Mouse (Mus musculus) Muller cell, postnatal 12 days (primary cell): ENCODE results near the gene Olfr90.

Experiments
- DNase-seq: peaks from one replicate; pipeline ENCODE4 v3.0.0-alpha.2; 2015; ENCODE audit errors: inconsistent ontology term

Gene Olfr90

DNA sequence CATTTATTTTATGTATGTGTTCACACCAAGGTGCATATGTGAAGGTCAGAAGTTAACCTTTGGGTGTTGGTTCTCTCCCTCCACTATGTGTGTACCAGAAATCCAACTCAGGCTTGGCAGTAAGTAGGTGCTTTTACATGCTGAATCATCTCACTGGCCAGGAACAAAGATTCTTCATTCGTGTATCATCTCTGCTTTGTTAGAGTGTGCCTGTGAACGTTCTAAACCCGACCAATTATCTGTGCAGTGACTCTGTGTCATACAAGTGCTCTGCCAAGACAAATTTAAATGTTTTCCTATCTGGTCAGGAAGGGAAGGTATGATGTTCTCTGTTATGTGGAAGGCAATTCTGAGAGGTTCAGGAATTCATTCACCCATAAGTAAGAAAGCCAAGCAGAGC lies 26.9 kb downstream of the Olfr90 start:
- peak; percentile 85 for DNase-seq

DNA sequence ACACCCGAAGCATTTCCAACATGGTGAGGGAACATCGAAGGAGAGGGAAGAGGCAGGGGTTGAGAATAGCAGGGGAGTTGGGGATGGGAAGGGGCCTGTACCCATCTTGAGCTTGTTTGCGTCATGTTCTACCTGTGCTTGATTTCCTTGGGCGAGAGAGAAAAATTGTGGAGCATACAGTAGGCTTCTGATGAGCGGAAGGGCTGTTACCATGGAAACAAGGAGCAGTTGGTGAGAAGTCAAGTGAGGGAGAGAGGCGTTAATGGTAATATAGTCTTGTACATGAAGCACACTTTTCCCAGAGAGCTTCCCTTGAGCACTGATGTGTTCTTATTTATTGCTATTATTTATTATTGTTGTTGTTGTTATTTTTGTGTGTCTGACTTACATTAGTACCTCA lies 31.3 kb downstream of the Olfr90 start:
- DNase-seq, result no peak

DNA sequence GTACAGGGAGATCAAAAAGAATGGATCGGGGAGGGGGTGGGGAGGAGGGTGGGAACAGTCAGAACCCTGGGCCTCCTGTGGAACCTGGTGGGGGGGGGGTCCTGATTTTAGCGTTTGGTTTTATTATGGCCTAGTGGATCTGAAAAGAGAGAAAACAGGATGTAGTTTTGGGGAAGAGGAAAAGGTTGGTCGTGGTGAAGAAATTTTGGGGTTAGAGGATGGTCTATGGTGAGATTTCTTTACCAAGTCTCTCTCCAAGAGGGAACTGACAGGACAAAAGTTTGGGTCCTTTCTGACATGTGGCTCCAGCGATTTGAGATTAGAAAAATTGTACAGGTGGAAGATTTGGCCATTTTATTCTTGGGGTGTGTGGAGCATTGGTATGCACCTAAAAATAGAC lies 36.6 kb downstream of the Olfr90 start:
- DNase-seq, result no peak

DNA sequence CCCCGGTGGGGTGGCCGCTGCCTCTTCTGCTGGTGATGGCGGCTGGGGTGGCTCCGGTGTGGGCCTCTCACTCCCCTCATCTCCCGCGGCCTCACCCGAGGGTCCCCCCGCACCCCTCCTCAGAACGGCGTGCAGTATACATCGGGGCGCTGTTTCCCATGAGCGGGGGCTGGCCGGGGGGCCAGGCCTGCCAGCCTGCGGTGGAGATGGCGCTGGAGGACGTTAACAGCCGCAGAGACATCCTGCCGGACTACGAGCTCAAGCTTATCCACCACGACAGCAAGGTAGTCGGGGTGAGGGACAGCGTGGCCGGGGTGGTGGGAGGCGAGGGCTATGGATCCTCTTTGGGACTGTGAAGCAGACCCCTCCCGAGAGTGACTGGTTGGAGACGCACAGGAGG lies 37.4 kb downstream of the Olfr90 start:
- DNase-seq, result no peak

DNA sequence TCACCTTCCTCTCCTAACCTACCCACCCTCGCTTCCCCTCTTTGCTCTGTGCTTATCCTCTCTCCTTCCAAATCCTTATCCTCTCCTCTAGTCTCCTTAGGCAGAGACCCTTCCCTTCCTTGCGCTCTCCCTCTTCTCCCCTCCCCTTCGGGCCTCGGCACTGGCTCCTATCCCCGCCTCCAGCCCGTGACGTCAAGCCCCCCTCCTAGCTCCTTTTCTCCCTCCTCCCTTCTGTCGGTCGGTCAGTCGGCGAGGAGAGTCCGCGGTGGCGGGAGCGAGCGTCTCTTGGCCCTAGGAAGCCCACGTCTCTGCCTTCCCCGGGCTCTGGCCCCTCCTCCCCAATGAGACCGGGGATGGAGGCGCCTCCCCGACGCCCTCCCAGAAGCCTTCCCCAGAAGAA lies 37.9 kb downstream of the Olfr90 start:
- DNase-seq, result peak; percentile 90

DNA sequence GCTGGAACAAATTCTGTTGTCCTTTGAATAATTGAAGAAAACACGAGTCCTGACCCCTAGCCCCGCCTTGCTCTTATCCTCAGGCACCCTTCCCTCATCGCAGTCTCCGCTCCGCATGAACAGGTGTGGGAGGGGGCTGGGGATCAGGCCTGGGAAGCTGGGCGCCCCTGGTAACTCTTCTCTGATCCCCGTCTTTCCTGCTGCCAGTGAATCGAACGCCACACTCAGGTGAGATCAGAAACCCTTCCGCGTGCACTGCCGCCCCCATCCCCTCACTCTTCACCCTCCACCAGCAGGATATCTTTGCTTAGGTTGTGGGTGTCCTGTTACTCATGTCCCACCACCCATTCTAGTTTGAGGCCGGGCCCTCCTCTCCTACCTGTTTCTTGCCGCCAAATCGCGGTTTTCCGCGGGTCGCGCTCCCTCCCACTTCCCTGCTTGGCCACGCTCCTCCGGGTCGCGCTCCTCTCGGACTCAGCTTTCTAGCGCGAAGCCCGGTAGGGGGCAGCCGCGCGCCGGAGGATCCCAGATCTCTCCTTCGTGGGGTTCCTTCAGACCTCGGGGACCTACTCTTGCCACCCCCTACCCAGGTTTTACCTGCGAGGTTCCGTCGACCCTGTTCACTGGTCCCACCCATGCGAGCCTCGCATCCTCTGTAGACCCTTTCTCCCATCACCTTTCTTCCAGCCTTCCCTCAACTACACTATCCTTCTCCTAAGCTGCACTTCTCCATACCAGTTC lies 38.6 kb downstream of the Olfr90 start:
- DNase-seq, result peak; percentile 77

DNA sequence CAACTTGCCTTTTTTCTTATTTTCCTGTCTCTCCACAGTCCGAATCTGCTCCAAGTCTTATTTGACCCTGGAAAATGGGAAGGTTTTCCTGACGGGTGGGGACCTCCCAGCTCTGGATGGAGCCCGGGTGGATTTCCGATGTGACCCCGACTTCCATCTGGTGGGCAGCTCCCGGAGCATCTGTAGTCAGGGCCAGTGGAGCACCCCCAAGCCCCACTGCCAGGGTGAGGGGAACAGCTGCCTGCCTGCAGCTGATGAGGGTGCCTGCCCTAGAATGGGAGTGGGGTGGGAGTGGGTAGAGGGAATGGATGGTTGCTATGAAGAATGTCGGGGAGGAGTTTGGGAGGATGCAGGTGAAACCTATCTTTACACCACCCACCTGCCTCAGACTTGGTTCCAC lies 39.9 kb downstream of the Olfr90 start:
- DNase-seq, result no peak

DNA sequence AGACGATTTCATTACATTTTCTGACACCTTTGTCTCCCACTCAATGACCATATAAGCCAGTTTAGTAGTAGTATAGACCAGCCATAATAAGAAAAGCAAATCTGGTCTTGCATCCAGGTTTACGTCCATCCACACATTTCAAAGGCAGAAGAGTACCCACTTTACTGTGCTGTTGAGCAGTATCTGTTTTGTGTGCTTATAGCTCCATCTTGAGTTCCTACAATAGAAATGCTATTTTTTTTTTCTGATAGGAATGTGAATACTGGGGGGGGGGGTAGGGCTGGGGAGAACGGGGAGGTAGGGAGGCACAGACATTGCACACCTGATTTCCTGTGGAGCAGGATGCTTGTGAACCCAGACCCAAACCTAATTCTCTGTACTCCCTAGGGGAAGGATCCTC lies 40.3 kb downstream of the Olfr90 start:
- DNase-seq, result peak; percentile 46

DNA sequence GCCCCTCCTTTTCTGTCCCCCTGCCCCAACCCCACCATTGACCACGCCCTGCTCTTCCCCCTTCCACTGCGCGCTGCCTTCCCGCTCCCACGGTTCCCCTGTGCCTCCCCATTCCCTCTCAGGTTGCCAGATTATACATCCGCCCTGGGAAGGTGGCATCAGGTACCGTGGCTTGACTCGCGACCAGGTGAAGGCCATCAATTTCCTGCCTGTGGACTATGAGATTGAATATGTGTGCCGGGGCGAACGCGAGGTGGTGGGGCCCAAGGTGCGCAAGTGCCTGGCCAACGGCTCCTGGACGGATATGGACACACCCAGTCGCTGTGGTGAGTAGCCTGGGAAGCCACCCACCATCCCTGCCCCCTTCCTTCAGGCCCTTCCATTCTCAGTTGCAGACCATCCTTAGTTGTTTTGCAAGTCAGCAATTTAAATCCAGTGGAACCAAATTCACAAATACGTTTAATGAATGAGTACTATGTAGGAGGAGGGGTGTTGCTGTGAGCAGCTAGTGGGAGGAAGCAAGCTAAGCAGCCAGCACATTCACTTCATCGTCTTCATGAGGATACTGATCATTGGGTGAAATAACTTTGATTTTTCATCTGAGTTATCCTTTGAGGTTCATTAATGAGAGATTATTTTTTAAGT lies 40.8 kb downstream of the Olfr90 start:
- DNase-seq, result no peak

DNA sequence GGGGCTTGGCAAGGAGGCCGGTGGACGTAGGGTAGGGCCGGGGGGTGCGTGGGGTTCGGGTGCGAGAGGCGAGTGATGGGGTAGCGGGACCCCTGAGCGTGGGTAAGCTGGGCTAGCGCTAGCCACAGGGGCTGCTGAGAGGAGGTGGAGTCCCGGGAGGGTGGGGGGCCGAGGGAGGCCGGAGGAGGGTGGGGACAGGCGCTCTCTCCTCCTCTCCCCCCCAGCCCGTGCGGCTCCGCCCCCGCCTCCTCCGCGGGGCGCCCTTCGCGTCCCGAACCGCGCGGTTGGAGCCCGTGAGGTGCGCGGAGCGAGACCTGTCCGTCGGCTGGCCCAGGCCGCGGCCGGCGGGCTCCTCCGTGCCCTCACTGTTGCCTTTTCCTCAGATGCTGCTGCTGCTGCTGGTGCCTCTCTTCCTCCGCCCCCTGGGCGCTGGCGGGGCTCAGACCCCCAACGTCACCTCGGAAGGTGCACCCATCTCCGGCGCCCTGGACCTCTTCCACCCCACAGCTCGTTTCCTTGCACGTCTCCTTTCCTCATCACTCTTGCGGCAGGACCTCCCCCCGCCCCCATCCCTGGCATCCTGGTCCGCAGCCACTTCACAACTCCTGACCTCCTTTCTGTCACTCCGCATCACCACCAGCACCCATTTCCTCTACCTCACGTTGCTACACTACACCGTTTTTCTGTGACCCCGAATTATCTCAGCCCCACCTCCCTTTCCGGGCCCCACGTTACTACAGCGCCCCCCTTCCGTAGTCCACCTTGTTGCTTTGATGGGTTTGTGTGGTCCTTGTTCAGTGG lies 41.8 kb downstream of the Olfr90 start:
- peak; percentile 83 for DNase-seq

DNA sequence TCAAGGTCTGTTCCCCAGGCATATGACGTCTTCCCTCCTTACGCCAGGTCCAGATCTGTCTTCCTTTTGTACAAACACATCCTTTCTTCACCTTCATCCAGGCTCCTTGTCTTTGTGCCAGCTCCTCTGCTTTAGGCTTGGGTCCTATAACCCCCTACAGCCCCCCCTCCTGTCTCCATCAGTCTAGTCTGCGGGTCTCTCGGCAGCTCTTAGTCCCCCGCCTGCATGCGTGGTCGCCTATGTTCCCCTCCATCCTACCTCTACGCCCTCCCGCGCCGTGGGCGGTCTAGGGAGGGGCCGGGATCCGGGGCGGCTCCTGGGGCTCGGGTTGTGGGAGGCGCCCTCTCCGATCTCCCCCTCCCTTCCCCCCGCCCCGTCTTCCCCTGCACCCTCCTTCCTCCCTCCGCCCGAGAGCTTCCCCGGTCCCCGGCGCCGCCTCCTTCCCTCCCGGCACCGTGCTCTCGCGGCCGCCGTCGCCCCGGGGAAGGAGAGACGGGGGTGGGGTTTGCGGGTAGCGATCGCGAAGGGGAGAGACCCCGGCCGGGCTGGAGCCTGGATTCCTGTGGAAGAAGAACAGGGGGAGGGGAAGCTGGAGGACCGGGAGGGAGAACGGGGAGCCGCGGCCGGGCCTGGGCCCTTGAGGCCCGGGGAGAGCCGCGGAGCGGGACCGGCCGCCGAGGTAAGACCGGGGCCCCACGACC lies 42.5 kb downstream of the Olfr90 start, which contains the start of gene Gabbr1:
Gene Gabbr1 (plus strand): TSS at position 356 of the 701 bp plus-strand sequence.
- DNase-seq, result peak; percentile 93

DNA sequence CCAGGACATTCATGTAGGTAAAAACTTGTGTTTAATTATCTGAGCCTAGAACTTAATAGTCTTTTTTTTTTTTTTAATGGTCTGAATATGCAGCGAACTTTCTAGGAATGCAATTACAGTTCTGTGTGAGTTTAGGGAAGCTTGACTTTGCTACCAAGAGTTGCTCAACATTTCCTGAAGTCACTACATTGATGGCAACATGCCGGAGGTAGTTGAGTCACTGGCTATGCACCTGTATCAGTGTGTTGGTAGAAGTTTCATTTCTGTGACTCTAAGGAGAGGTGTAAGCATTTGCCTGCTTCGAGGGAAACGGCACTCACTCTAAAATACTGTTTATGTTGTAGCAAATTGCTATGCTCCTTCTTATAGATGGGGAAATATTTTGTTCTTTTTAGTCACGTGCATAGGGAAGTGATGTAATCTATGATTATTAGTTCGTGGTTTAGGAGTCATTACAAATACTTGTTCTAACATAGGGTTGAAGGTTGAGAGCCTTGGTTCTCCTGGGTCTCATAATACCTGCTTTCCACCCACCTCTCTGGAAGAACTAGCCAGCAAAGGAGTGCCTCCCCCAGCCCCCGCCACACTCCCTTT lies 43.6 kb downstream of the Olfr90 start:
- DNase-seq, result no peak

DNA sequence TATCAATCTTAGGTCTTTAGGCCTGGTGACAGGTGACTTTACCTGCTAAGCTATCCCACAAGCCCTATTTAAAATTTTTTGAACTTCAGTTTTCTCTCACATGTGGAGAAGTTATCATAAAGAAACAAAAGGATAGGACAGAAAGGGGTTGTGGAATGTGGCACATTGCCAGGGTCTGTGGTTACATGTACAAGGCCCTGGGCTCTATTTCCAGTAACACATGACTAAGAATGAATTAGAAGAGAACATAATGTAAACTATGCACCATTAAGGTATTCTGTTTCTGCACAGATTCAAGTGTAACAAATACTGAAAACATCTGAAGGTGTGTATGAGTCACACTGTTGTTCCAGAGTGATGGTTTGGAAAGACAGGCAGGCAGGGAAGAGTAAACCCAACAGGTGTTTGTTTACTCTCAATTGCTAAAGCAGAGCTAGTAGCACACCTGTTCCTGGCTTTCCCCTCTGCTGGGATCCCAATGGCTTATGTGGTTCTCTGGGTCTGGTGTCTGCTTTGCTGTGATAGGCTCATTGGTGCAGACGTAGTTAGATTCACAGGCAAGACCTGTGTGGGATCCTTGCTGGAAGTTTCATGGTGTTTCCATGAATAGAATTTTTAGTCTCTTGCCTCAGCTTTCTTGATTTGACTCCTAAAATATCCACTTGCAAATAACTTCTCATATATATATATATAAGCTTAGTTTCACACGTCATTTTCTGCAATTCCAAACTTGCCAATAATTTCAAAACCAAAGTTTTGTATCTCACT lies 49.0 kb downstream of the Olfr90 start:
- no peak for DNase-seq
